Mouse (Mus musculus) spleen, embryonic (tissue): Measurements from ENCODE around the gene Hspb7.

Experiments used
- CTCF ChIA-PET: fragments of 350-600 bp; sonication (Branson Sonifier 250); formaldehyde crosslinking; loops from one replicate; lab custom pipeline; 2022; lab: Charles Lee

The Hspb7 gene

DNA sequence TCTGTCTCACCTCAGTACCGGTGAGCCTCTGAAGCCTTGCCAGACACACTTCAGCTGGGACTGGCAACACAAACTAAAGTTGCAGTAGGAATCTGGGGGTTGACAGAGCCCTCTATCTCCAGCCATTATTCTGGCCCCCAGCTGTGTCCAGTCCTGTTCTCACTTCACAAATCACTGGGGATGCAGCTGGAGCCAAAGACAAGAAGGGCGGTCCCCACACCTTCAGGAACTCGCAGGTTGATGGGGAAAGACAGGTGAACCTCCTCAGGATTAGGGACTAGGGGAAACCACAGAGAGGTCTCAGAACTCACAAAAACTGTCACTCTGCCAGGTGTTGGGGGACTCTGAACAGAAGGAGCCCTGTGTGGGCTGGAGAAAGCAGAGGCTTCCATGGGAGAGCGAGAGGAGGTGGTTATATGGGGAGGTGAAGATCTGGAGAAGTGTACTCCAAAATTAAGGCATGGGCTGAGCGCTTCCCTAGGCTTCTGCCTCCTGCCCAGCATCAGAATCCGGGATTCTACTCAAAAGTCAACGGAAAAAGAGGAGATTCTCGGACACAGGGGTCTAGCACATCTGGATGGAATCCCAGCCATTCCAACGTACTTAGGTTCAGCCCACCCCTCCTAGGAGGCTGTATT is at the start of gene Hspb7:
Gene Hspb7 (plus strand): TSS at position 588 of the 638 bp plus-strand sequence.
- CTCF ChIA-PET = interaction anchor here (1.1 kb wide), 1 partner anchor 13 kb away, joined by 3 read pairs; no protein-coding TSS in a partner anchor

DNA sequence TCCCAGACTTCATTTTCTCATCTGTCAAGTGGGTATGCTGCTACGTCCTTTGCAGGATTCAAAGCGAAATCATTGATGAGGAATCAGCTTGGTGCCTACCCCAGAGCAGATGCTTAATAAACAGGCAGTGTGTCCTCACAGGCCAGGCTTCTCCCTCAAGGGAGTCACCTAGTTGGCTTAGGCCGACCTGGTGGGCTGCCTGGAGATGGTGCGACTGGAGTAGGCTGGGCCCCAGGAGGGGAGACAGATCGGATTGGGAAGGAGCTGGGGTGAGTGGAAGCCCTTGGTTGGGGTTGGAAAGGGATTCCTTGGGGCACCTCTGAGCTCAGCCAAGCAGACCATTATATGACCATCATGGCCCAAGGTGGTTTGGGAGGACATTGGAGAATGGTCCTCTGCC is 48.2 kb upstream of the Hspb7 start:
- CTCF ChIA-PET = interaction anchor here (1.1 kb wide), 1 partner anchor 11 kb away, joined by 3 read pairs; no protein-coding TSS in a partner anchor

DNA sequence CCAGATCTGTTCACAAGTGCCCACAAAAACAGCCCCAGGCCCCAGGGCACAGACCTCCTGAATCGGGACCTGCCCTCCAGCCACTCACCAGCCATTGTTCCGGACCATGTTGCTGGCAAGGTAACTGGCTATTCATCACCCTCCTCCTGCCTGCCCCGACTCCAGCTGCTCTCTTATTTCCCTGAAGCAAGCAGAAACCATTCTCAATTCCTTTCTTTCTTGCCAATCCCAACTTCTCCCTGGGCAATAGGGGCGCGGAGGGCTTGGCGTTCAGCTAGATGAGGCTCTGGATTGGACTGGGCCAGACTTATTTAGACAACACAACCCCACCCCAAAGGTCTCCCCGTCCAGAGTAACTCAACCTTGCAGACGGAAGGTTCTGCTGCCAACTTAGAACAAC is 40.9 kb upstream of the Hspb7 start:
- CTCF ChIA-PET = no interaction called here

DNA sequence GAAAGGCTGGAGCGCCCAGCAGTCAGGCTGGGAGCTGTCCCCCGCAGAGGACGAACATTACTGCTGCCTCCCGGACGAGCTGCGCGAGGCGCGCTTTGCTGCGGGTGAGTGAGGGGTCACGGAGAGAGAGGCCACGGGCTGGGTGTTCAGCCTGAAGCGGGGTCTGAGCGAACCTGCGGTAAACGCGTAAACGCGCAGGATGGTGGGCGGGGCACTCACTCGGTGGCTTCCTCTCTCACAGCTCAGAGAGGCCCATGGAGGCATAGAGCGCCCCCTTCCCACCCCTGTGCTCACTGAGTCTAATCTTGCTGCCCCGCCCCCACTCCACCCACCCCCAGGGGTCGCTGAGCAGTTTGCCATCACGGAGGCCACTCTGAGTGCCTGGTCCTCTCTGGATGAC is 38.2 kb upstream of the Hspb7 start:
- CTCF ChIA-PET = interaction anchor here (0.9 kb wide), 1 partner anchor 20 kb away, joined by 3 read pairs; no protein-coding TSS in a partner anchor

DNA sequence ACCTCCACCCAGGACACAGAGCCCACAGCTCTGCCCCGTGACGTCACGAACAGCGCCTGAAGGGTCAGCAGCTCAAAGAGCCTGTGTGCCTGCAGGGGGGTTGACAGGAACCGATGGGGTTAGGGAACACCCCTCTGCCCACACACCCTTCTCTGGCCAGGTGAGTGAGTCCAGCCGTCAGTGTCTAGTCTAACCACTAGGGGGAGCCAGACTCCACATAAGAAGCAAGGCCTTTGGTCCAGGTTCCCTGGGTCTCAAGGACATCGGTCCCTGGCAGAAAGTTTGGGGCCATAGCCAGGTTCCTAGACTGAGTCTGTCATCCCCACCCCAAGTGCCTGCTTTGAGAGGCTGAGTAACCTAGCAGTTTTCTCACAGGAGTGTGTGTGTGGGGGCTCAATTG is 35.3 kb upstream of the Hspb7 start:
- CTCF ChIA-PET = interaction anchor here (0.5 kb wide), 1 partner anchor 10 kb away, joined by 3 read pairs; no protein-coding TSS in a partner anchor

DNA sequence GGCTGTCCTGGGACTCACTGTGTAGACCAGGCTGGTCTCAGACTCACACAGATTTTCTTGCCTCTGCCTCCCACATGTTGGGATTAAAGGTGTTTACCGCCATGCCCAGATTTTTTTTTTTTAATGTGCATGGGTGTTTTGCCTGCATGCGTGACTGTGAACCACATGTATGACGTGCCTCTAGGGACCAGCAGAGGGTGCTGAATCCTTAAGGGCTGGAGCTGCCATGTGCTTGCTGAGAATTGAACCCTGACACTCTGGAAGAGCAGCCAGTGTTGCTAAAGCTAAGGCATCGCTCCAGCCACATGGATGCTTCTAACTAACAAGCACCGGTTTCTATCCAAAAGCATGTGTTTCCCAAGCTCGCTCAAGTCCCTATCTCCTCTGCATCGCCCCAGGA is 34.4 kb upstream of the Hspb7 start:
- CTCF ChIA-PET = no interaction called here

DNA sequence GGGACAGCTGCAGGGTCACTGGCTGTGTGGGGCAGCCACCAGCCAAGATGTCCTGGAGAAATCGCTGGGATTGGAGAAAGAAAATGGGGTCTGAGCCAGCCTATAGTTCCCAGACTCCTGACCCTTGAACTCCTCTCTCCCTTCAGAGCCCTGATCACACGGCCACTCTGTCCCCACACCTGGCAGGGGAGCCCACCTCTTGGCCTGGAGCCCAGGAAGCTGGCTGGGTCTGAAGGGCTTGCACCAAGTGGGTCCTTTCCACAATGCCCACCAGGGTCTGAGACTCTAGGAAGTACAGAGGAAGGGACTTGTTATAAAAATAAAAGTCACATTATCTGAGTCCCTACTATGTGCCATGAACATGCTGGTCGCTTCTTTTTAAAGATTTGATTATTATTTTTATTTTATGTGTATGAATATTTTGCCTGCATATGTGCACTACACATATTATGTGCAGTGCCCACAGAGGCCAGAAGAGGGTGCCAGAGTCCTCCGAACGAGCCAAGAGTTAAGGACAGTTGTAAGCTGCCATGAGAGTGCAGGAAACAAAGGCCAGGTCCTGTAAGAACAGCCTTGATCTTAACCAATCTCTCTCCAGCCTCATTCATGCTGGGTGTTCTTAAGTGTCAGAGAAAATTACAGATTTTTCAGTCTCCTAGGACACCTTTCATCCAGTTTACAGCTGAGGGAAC is 33.3 kb upstream of the Hspb7 start:
- CTCF ChIA-PET = interaction anchor here (1.3 kb wide), 2 partner anchors 12 to 14 kb away, joined by 3 read pairs; no protein-coding TSS in a partner anchor

DNA sequence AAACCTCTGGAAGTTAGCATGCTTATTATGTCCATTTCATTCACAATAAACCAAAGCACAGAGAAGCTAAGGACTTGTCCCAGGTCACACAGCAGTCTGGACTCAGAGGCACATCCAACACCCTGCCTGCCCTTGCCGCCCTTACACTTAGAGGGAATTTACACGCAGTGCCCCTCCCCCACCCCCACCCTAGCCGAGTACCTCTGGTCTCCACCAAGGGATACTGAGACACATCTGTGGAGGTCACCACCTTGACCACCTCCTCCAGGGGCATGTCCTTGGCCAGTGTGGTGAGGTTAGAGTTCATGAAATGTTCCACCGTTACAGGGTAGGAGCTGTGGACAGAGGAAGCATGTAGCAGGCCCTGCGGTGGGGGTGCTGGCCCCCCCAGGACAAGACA is 32.6 kb upstream of the Hspb7 start:
- CTCF ChIA-PET = interaction anchor here (0.6 to 1.3 kb wide), 3 partner anchors 12 to 111 kb away, joined by 3 read pairs; no protein-coding TSS in a partner anchor

DNA sequence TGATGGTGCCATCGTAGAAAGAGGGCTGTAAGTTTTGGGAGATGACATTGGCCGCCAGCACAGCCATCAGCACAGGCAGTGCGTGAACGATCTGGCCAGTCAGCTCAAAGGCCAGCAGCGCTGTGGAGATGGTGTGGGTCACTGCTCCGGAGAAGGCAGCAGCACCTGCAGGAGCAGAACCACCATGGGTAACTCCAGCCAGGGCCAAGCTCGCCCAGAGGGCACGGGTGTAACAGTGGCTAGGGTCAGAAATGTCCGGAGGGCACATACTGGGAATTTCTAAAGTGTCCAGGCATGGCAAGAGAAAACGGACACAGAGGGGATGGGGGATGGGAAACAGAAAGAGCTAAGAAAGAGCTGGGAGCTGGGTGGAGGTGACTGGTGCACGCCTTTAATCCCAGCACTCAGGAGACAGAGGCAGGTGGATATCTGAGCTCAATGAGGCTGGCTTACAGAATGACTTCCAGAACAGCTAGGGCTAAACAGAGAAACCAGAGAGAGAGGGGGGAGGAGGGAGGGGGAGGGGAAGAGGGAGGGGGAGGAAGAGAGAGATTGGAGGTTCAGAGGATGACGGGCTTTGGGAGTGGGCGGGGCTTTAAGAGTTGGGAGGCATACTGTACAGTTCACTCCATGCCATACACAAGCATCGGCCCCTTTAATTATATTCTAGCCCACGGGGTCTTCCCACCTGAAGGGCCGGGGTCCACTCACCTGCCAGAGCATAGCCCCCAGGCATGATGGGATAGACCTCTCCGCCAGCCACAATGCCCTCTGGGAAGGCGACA is 31.0 kb upstream of the Hspb7 start:
- CTCF ChIA-PET = no interaction called here

DNA sequence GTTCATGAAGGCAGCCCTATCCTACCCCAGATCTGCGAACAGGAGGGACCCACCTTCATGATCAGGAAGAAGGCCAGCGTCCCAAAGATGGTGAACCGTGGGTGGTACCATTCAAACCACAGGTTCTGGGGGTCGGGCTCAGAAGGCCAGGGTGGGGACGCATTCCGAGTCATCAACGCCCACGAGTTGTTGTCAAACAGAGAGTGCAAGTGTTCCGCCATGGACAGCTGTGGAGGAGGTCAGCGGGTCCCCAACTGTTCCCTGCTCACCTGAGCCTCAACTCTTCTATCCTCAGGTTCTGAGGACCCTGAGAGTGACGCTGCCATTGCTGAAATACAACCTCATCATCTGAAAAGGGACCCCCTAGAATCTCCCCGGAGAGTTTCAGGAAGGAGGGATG is 29.3 kb upstream of the Hspb7 start:
- CTCF ChIA-PET = no interaction called here

DNA sequence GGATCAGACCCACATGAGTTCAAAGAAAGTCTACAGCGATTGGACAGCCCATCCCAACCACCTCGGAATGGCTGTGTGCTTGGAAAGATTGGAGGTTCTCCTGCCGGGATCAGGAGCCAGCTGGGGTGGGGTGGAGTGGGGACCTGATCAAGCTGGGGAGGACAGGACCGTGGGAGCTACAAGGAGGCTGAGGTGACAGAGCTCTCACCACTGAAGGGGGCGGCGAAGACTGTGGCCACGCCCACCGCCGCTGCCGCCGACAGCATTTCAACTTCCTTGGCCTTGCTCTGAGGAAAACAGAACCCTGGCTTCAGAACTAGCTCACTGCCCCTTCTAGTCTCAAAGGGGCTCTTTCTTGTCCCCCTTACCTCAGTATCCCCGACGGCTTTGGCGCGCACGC is 25.8 kb upstream of the Hspb7 start:
- CTCF ChIA-PET = interaction anchor here (0.5 kb wide), 1 partner anchor 26 kb away, joined by 3 read pairs; no protein-coding TSS in a partner anchor

DNA sequence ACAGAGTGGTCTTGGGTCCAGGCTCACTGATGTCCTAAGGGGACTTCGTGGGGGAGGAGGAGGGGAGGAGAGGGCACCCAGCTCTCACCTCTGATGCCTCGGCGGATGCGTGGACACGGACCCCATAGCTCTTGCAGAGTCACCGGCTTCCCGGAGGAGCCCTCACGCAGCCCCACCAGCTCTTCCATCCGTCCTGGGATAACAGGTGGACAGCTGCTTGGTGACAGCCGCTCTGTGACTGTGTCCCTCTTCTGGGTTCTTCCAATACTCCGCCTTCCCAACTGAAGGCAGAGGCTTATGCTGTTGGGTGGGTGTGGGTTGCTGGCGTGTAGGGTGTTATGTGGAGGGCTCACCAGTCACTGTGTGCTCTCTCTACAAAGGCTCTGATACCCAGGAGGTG is 22.7 kb upstream of the Hspb7 start:
- CTCF ChIA-PET = no interaction called here

DNA sequence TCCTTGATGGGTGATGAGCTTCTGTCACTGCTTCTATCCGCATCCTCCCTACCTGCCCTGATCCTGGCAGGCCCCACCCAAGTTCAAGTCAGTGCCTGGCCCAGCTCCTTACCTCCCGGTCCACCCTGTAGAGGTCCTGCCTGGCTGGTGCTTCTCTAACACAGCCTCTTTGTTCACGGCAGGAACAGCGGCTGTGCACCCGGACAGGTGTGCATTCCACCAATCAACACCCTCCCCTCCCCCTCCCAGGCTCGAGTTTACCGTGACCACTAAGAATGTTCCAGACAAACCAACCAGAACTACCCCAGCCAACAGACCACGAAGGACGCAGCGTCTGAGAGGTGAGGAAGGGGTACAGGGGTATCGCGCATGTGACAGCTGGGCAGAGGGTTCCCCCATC is 22.0 kb upstream of the Hspb7 start, which contains the start of gene Clcnka:
Gene Clcnka (minus strand): TSS at position 180 of the 400 bp plus-strand sequence.
- CTCF ChIA-PET = interaction anchor here (0.5 kb wide), 1 partner anchor 173 kb away, joined by 3 read pairs; no protein-coding TSS in a partner anchor

DNA sequence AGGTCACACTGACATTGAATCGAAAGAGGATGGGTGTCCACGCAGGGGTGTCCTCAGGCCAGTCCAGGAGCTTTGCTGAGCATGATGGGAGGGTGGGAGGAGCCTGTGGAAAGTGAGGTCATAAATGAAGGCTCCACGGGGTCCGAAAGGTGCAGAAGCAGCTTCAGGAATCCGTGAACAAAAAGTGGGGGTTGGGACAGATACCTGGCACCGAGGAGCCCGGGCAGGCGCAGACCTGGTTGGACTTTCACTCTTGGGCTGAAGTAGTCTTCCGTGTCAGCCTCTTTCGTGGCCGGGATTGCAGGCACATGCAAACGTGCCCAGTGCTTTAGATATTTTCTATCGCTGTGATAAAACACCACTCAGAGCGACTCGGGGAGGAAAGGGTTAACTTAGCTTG is 20.4 kb upstream of the Hspb7 start:
- CTCF ChIA-PET = interaction anchor here (0.7 to 1.0 kb wide), 2 partner anchors 12 to 13 kb away, joined by 3 read pairs; no protein-coding TSS in a partner anchor

DNA sequence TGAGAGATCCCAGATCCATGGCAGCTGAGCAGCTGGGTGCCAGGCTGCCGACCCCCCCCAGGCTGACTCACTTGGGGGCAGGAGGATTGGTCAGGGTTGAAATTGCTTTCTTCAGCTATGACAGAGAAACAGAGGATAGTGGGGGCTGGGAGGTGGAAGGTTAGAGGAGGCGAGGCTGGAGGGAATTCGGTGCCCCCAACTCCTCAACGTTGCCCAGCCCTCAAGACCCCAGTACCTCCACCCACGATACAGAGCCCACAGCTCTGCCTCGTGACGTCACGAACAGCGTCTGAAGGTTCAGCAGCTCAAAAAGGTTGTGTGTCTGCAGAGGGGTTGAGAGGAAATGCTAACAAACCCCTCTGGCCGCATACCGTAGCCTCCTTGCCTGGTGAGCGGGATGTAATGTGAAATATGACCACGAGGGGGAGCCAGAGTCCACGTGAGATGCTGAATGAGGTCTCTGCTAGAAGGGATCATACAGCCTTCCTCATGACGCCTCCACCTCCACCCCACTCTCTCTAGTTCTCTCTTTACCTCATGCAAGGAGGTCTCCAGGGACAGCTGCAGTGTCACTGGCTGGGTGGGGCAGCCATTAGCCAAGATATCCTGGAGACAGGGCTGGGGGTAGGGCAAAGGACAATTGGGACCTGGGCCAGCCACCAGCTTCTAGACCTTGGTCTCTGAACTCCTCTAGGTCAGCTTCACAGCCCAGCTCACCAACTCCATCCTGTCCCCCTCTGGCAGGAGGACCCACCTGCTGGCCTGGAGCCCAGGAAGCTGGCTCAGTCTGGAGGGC is 15.9 kb upstream of the Hspb7 start:
- CTCF ChIA-PET = interaction anchor here (0.6 to 1.7 kb wide), 9 partner anchors 21 to 268 kb away, joined by 3 to 20 read pairs (median 4); partner anchors contain the start of gene Tmem82

DNA sequence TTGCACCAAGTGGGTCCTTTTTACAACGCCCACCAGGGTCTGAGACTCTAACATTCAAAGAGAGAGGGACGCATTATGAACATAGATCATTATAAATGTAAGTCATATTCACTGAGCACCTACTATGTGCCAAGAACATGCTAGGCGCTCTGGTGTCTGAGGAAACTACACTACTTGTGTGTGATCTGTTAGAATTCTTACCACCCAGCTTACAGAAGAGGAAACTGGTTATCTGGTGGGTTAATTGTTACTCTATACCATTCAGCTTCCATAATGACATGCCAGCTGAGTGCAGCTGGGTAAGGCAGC is 15.3 kb upstream of the Hspb7 start:
- CTCF ChIA-PET = interaction anchor here (0.6 to 1.7 kb wide), 5 partner anchors 14 to 268 kb away, joined by 3 to 20 read pairs (median 13); no protein-coding TSS in a partner anchor

DNA sequence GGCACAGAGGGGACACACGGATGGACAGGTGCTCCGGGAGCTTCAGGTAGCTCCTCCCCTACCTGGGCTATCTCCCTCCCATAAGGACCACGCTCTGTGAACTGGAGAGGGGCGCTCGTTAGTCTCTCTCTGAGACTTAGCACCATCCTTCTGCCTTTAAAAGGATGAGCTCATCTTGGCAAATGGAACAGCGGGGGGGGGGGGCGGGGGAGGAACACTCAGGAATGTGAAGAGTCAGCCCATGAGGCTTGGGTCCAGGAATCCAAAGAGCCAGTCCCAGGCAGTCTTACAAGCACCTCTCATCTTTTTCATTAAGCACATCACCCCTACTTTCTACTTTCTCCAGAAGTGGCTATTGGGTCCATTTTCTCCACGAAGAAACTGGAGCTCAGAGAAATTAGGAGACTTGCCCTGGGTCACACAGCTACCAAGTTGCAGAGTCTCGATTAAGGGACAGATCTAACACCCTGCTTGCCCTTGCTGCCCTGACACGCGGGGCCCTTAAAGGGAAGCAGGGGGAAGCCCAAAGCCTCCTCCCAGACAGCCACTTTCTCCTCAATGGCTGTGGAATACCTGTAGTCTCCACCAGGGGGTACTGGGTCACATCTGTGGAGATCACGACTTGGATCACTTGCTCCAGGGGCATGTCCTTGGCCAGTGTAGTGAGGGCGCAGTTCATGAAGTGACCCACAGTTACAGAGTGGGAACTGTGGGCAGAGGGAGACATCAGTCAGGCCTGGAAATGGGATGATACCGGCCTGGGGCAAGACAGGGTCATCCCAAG is 13.9 kb upstream of the Hspb7 start:
- CTCF ChIA-PET = interaction anchor here (0.6 to 1.2 kb wide), 6 partner anchors 13 to 212 kb away, joined by 3 to 8 read pairs (median 6); no protein-coding TSS in a partner anchor

DNA sequence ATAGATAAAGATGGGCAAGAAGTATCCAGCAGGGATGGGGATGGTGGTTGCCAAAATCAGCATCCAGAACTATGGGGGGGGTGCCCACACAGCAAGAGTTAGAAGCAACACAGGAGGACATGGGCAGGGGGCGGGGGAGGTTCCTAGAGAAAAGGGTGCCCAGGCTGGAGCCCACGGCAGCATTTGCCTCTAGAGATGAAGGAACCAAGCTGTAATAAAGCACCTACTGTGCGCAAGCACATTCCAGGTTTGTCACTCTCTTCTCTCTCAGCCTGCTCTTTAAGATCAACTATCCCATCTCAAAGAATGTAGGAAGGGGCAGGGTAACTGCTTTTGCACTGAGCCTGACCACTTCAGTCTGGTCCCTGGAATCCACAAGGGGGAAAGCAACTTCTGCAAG is 12.0 kb upstream of the Hspb7 start:
- CTCF ChIA-PET = interaction anchor here (1.0 kb wide), 1 partner anchor 175 kb away, joined by 3 read pairs; no protein-coding TSS in a partner anchor

DNA sequence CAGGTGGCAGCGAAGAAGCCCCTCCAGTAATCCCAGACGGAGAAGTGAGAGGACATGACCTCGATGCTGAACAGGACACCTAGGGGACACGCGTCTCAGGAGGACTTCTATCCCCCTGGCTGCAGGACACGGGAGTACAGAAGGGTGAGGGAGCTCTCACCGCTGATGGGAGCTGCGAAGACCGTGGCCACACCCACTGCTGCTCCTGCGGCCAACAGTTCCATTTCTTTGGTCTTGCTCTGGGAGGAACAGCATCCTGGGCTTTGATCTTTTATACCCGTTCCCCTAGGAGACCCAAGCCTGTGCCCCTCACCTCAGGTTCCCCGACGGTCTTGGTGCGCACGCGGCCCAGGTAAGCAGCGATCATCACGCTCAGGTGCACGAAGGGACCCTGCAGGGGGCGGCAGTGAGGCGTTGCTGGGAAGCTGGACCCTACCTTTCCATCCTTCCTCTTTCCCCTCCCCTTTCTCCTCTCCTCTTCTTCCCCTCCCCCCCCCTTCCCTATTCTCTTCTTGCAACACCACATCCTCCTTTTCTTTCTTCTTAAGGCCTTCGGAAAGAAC is 9.1 kb upstream of the Hspb7 start:
- CTCF ChIA-PET = interaction anchor here (0.6 kb wide), 1 partner anchor 182 kb away, joined by 3 read pairs; no protein-coding TSS in a partner anchor
